Mouse (Mus musculus): ENCODE measurements around the gene Rpl27a. TPM values are rescaled to one million over a fixed set of nuclear protein-coding genes. Genes with fewer than 3 reads are reported as not detected.
A peak's percentile ranks its signal among the peaks of the same experiment; 100 is the strongest.

Rpl27a gene
- total and polyA plus RNA-seq, 2 experiments from 2014 or later, result 94.1 to 433 TPM

GRCm38 (mm10) chr7:109544792-109545191, 25.8 kb downstream of the Rpl27a start:
- Histone ChIP-seq H3K9me3 (ENCODE audit: low read length) (no peaks in the 10 kb centered on the region), H3K36me3 (ENCODE audit: insufficient read depth) (no peaks in the 10 kb centered on the region), H3K27ac (ENCODE audit: low read depth, low read length) (no peak overlapping the region), H3K4me1 (ENCODE audit: insufficient read depth) (no peaks in the 10 kb centered on the region), H3K4me3 (ENCODE audit: low read depth, low read length) (no peak overlapping the region), H3K27me3 (ENCODE audit: insufficient read depth, low read length) (no peaks in the 10 kb centered on the region), H3K4me2 (ENCODE audit: low read depth) (no peak overlapping the region), H3K9ac (no peak overlapping the region)
- no peak for TF ChIP-seq CTCF (IDR thresholded peaks at IDR 0.05; ENCODE audit: low read depth)
- DNase-seq, result no peak
- no peak for ATAC-seq
- 64% methylated on average over 5 of the region's 5 CpGs for WGBS

GRCm38 (mm10) chr7:109545255-109545993, 26.5 kb downstream of the Rpl27a start:
- 64% methylated on average over 10 of the region's 10 CpGs for WGBS
- no peaks in the 10 kb centered on the region for H3K27me3 ChIP-seq (ENCODE audit: insufficient read depth, low read length)
- H3K9ac ChIP-seq, result no peak overlapping the region
- H3K4me1 ChIP-seq (ENCODE audit: insufficient read depth), result no peaks in the 10 kb centered on the region
- H3K36me3 ChIP-seq (ENCODE audit: insufficient read depth), result no peaks in the 10 kb centered on the region
- DNase-seq, result no peak
- no peak for TF ChIP-seq CTCF (IDR thresholded peaks at IDR 0.05; ENCODE audit: low read depth)
- no peak overlapping the region for H3K4me2 ChIP-seq (ENCODE audit: low read depth)
- ATAC-seq, result no peak
- H3K4me3 ChIP-seq (ENCODE audit: low read depth, low read length), result no peak overlapping the region
- no peak overlapping the region for H3K27ac ChIP-seq (ENCODE audit: low read depth, low read length)
- H3K9me3 ChIP-seq (ENCODE audit: low read length), result no peaks in the 10 kb centered on the region

DNA sequence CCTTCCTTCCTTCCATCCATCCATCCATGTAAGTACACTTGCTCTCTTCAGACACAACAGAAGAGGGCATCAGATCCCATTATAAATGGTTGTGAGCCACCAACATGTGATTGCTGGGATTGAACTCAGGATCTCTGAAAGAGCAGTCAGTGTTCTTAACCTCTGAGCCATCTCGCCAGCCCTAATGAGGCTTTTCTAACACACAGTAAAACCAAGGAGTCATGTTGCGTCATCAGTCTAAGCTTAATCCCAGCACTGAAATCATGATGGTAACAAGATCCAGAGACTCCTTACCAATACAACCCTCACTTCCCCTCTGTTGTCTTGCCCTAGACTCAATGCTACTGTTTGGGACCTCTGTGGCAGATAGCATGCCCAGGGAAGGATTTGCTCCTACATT, 27.2 kb downstream of the Rpl27a start:
- DNase-seq, result no peak
- no peak overlapping the region for H3K27ac ChIP-seq (ENCODE audit: low read depth, low read length)
- no peak for ATAC-seq
- TF ChIP-seq CTCF (IDR thresholded peaks at IDR 0.05; ENCODE audit: low read depth), result no peak
- no peaks in the 10 kb centered on the region for H3K4me1 ChIP-seq (ENCODE audit: insufficient read depth)
- H3K9ac ChIP-seq, result no peak overlapping the region
- H3K36me3 ChIP-seq (ENCODE audit: insufficient read depth), result no peaks in the 10 kb centered on the region
- no peaks in the 10 kb centered on the region for H3K9me3 ChIP-seq (ENCODE audit: low read length)
- WGBS, result 86% methylated on average over 2 of the region's 2 CpGs
- no peaks in the 10 kb centered on the region for H3K27me3 ChIP-seq (ENCODE audit: insufficient read depth, low read length)
- H3K4me3 ChIP-seq (ENCODE audit: low read depth, low read length), result no peak overlapping the region
- H3K4me2 ChIP-seq (ENCODE audit: low read depth), result no peak overlapping the region

GRCm38 (mm10) chr7:109546726-109547125, 27.8 kb downstream of the Rpl27a start:
- Histone ChIP-seq H3K27me3 (ENCODE audit: insufficient read depth, low read length) (no peaks in the 10 kb centered on the region), H3K36me3 (ENCODE audit: insufficient read depth) (no peaks in the 10 kb centered on the region), H3K4me2 (ENCODE audit: low read depth) (no peak overlapping the region), H3K4me1 (ENCODE audit: insufficient read depth) (no peaks in the 10 kb centered on the region), H3K27ac (ENCODE audit: low read depth, low read length) (no peak overlapping the region), H3K9me3 (ENCODE audit: low read length) (no peaks in the 10 kb centered on the region), H3K9ac (no peak overlapping the region), H3K4me3 (ENCODE audit: low read depth, low read length) (no peak overlapping the region)
- no peak for TF ChIP-seq CTCF (IDR thresholded peaks at IDR 0.05; ENCODE audit: low read depth)
- no peak for DNase-seq
- ATAC-seq, result no peak
- WGBS, result 97% methylated on average over 5 of the region's 5 CpGs

GRCm38 (mm10) chr7:109559536-109559935, 40.6 kb downstream of the Rpl27a start:
- Histone ChIP-seq H3K4me1 (ENCODE audit: insufficient read depth) (no peaks in the 10 kb centered on the region), H3K4me2 (ENCODE audit: low read depth) (no peak overlapping the region), H3K4me3 (ENCODE audit: low read depth, low read length) (no peak overlapping the region), H3K27ac (ENCODE audit: low read depth, low read length) (no peak overlapping the region), H3K9ac (no peak overlapping the region), H3K36me3 (ENCODE audit: insufficient read depth) (no peaks in the 10 kb centered on the region; the same call in 1 of the 2 replicates), H3K9me3 (ENCODE audit: low read length) (no peaks in the 10 kb centered on the region), H3K27me3 (ENCODE audit: insufficient read depth, low read length) (no peaks in the 10 kb centered on the region)
- TF ChIP-seq CTCF (IDR thresholded peaks at IDR 0.05; ENCODE audit: low read depth), result no peak
- WGBS, result 31% methylated on average over 6 of the region's 6 CpGs
- DNase-seq (no peak), ATAC-seq (peak; percentile 40)

DNA sequence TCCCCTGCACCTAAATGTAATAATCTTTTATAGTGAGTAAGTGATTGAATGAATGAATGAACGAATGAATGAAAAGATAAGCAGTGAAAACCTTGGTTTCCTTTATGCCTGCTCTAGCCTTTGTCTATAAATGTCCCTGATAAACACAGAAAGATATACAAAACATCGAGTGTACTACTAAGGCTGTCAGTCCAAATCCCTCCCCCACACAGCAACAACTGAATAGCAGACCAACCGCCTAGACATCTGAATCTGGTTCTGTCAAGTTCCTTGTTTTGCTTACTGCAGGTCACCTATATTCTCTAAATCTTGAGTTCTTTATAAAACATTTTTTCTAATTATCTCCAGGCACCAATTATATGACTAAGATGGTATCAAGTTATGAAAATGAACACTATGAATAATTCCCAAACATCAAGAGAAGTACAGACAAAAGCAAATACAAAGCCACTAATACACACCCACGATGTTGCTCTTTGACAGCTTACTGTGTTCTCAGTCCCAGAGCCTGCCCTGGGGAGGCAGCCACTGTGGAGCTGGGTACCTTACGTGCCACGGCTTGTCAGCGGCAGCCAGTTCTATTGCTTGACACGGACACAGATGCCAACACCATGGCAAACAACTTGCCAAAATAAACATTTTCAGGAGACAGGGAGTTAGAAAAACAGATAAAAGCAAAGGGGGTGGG, 42.7 kb downstream of the Rpl27a start:
- Histone ChIP-seq H3K36me3 (ENCODE audit: insufficient read depth) (no peaks in the 10 kb centered on the region; the same call in 1 of the 2 replicates), H3K9me3 (ENCODE audit: low read length) (no peaks in the 10 kb centered on the region), H3K9ac (no peak overlapping the region), H3K4me2 (ENCODE audit: low read depth) (no peak overlapping the region), H3K27me3 (ENCODE audit: insufficient read depth, low read length) (no peaks in the 10 kb centered on the region), H3K4me1 (ENCODE audit: insufficient read depth) (no peaks in the 10 kb centered on the region), H3K4me3 (ENCODE audit: low read depth, low read length) (no peak overlapping the region), H3K27ac (ENCODE audit: low read depth, low read length) (no peak overlapping the region)
- peak; percentile 22 for DNase-seq
- 41% methylated on average over 8 of the region's 8 CpGs for WGBS
- TF ChIP-seq CTCF (IDR thresholded peaks at IDR 0.05; ENCODE audit: low read depth), result no peak
- 0 out of 2 replicates have a peak, but pooled peaks have one; percentile 53 for ATAC-seq

- TF ChIP-seq CTCF (IDR thresholded peaks at IDR 0.05; ENCODE audit: low read depth), result no peak
- 54% methylated on average over 4 of the region's 4 CpGs for WGBS
Observed at GRCm38 (mm10) chr7:109562154-109562599, 43.2 kb downstream of the Rpl27a start.

More at GRCm38 (mm10) chr7:109562154-109562599, 43.2 kb downstream of the Rpl27a start:
- Histone ChIP-seq H3K4me2 (ENCODE audit: low read depth) (no peak overlapping the region), H3K27me3 (ENCODE audit: insufficient read depth, low read length) (no peaks in the 10 kb centered on the region), H3K27ac (ENCODE audit: low read depth, low read length) (0 out of 2 replicates have a peak overlapping the region, but pooled peaks have one; percentile 15), H3K9me3 (ENCODE audit: low read length) (no peaks in the 10 kb centered on the region), H3K4me1 (ENCODE audit: insufficient read depth) (no peaks in the 10 kb centered on the region), H3K9ac (no peak overlapping the region), H3K36me3 (ENCODE audit: insufficient read depth) (no peaks in the 10 kb centered on the region), H3K4me3 (ENCODE audit: low read depth, low read length) (no peak overlapping the region)
- DNase-seq (no peak), ATAC-seq (no peak)
